Mouse (Mus musculus) megakaryocyte progenitor cell, adult 5-6 weeks (primary cell): ENCODE measurements at regions not wholly inside any gene's neighbourhood (a gene's known extent, or its start where the extent isn't known, plus 50 kb on each side); places are given as distances from the start of the nearest gene placed in this dataset.

ENCODE experiments used
- ATAC-seq: replicated peaks from 2 replicates; pipeline ENCODE4 v1.8.0; 2016; ENCODE audit warnings: mild to moderate bottlenecking, moderate TSS enrichment, inconsistent platforms; ENCODE audit not compliant: poor library complexity

DNA sequence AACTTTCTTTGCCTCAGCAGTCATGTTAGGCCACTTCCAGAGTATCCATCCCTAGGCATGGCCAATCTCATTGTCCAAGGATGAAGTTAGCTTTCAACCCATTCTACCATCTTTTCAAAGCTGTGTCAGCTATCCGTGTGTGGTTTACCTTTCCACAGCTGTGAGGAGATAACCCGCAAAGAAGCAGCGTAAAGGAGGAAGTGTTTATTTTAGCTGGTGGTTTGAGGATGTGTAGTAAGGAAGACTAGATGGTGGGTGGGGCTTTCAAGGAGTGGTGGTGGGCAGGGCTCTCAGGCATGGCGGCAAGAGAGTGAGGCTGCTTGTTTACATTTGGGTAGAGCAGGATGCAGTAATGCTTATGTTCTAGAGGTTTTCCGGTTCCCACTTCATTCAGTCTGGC is 52.4 kb upstream of the Kcne2 start:
- ATAC-seq: peak; percentile 78

DNA sequence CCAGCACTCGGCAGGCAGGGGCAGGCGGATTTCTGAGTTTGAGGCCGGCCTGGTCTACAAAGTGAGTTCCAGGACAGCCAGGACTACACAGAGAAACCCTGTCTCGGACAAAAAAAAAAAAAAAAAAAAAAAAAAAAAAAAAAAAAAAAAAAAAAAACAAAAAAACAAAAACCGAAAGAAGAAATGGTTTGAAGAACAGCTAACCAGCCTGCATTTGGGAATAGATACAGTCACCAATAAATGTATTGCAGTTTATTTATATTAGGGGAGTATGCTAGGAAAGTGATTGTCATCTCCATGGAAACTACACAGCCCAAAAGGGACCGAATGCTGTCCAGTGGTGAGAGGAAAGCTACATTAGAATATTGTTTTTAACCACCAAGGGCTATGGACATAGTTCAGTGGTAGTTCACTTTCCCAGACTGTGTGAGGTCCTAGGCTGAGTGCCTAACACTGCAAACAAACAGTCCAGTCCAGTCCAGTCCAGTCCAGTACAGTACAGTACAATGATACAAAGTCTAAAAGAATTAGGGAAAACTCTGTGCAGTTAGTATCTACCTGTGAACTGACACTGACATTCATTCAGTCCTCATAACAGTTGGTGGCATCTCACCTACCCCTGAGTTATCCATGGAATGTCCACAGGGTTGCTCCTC is 50.1 kb upstream of the Kcne2 start:
- ATAC-seq: no peak
